Mouse (Mus musculus) G1E (cell line): ENCODE measurements around the gene Mrpl3.

Experiments
- CTCF ChIP-seq: IDR thresholded peaks from 2 replicates; pipeline ENCODE4 v1.5.1; 2012; ENCODE audit warnings: low read depth, low read length, inconsistent platforms, mixed read lengths
- GATA1 ChIP-seq: IDR thresholded peaks from 2 replicates; pipeline ENCODE4 v1.6.1; 2012; ENCODE audit warnings: borderline replicate concordance, low read length, inconsistent platforms, mixed read lengths
- TAL1 ChIP-seq: conservative IDR thresholded peaks from 2 replicates; pipeline ENCODE4 v1.6.1; 2012; ENCODE audit warnings: low read depth, low read length, inconsistent platforms, mixed read lengths

GRCm38 (mm10) chr9:105048351-105048750, 4.7 kb upstream of the Mrpl3 start:
- no peak for TF ChIP-seq CTCF
- no peak for TF ChIP-seq GATA1
- no peak for TF ChIP-seq TAL1
